Mouse (Mus musculus) ES-Bruce4 (cell line): Measurements from ENCODE around the gene Hspa12a. TPM values are rescaled to one million over a fixed set of nuclear protein-coding genes. Genes with fewer than 3 reads are reported as not detected.
A peak's percentile ranks its signal among the peaks of the same experiment; 100 is the strongest.
"Not testable (repeated sequence)": the region's sequence is repeated elsewhere in the genome, so short reads cannot be mapped to it uniquely, and the experiment has no call there.

ENCODE experiments used
- H3K27ac ChIP-seq: 2 replicates; pipeline ENCODE4 v1.5.1; 2012; ENCODE audit warnings: low read length, inconsistent platforms; ENCODE audit not compliant: insufficient read depth
- H3K27me3 ChIP-seq: 2 replicates; pipeline ENCODE4 v1.6.1; 2012; ENCODE audit warnings: mild to moderate bottlenecking, low read length, inconsistent platforms; ENCODE audit not compliant: control insufficient read depth, poor library complexity, insufficient read depth, severe bottlenecking
- H3K36me3 ChIP-seq: 2 replicates; pipeline ENCODE4 v1.6.1; 2012; ENCODE audit warnings: inconsistent platforms, mild to moderate bottlenecking, low read length, moderate library complexity; ENCODE audit not compliant: control insufficient read depth, poor library complexity, insufficient read depth, severe bottlenecking
- H3K4me1 ChIP-seq: one replicate; pipeline ENCODE4 v1.8.1; 2011; ENCODE audit warnings: low read length; ENCODE audit not compliant: control insufficient read depth, insufficient read depth
- H3K4me3 ChIP-seq: 2 replicates; pipeline ENCODE4 v1.5.1; 2011; ENCODE audit warnings: low read depth, mild to moderate bottlenecking, low read length
- H3K9ac ChIP-seq: 2 replicates; pipeline ENCODE4 v1.6.1; 2012; ENCODE audit warnings: low read depth, mild to moderate bottlenecking, inconsistent platforms; ENCODE audit not compliant: poor library complexity, severe bottlenecking
- H3K9me3 ChIP-seq: replicated peaks from 2 replicates; pipeline ENCODE4 v1.6.1; 2012; ENCODE audit warnings: mild to moderate bottlenecking, low read length, inconsistent platforms; ENCODE audit not compliant: control insufficient read depth, poor library complexity, insufficient read depth, severe bottlenecking
- CTCF ChIP-seq: IDR thresholded peaks from one replicate; pipeline ENCODE4 v1.8.1; 2011; ENCODE audit warnings: low read depth, low read length
- EP300 ChIP-seq: IDR thresholded peaks from 2 replicates; pipeline ENCODE4 v1.6.1; 2011; ENCODE audit warnings: low read depth, low read length; ENCODE audit not compliant: insufficient read depth
- POLR2A ChIP-seq: IDR thresholded peaks from one replicate; pipeline ENCODE4 v1.8.1; 2011; ENCODE audit warnings: low read length; ENCODE audit not compliant: insufficient read depth
- polyA plus RNA-seq: library from polyadenylated mRNA; stranded (reverse); fragments of >200 nt; gene quantifications from 2 replicates; pipeline ENCODE4 v1.2.4, GENCODE M21; 2011; ENCODE audit warnings: low read depth; ENCODE audit not compliant: missing spikeins, insufficient read depth, insufficient read length

Gene Hspa12a
- polyA plus RNA-seq, 1 experiment, result 6.8 TPM

GRCm38 (mm10) chr19:58903899-58904327 is 39.5 kb downstream of the Hspa12a start:
- H3K36me3 ChIP-seq, result no peaks in the 10 kb centered on the region
- no peak overlapping the region for H3K9ac ChIP-seq
- no peak overlapping the region for H3K27ac ChIP-seq
- no peaks in the 10 kb centered on the region for H3K27me3 ChIP-seq
- peak overlapping the region; percentile 37 for H3K4me3 ChIP-seq
- H3K4me1 ChIP-seq, result no peaks in the 10 kb centered on the region
- no peaks in the 10 kb centered on the region for H3K9me3 ChIP-seq
- no peak for TF ChIP-seq EP300
- peak; percentile 90 for TF ChIP-seq CTCF

DNA sequence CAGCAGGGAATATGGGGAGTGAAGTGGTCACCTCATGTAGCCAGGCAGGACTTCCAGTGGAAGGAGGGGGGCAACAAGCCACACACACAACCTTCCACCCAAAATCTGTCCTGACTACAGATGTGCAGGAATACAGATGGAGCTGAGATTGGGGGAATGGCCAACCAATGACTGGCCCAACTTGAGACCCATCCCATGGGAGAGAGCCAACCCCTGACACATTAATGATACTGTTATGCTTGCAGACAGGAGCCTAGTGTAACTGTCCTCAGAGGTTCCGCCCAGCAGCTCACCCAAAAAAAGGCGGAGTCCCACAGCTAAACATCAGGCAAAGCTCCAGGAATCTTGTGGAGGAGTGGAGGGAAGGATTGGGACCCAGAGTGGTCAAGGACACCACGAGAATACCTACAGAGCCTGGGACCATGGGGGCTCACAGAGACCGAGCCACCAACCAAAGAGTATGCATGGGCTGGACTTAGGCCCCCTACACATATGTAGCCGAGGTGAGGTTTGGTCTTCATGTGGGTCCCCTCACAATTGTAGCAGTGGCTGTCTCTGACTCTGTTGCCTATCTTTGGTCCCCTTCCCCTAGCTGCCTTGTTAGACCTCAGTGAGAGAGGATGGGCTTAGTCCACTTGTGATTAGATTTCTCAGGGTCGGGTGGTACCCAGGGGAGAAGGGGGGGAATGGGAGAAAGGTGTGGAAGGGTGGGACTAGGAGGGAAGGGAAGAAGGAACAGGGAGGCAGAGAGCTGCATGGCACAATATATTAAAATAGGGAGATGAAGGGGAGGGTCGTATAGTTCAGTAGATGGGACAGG is 40.2 kb downstream of the Hspa12a start:
- Histone ChIP-seq H3K4me1 (no peaks in the 10 kb centered on the region), H3K9me3 (peaks cover 4% of the 10 kb centered on the region), H3K27ac (no peak overlapping the region), H3K36me3 (no peaks in the 10 kb centered on the region), H3K9ac (no peak overlapping the region), H3K27me3 (no peaks in the 10 kb centered on the region), H3K4me3 (no peak overlapping the region)
- TF ChIP-seq EP300 (no peak), POLR2A (no peak)

- peaks cover 17% of the 10 kb centered on the region for H3K9me3 ChIP-seq
- not testable (repeated sequence) for H3K4me1 ChIP-seq, H3K27ac ChIP-seq, H3K36me3 ChIP-seq, H3K27me3 ChIP-seq, H3K4me3 ChIP-seq, H3K9ac ChIP-seq
These were observed 43.0 kb downstream of the Hspa12a start for GRCm38 (mm10) chr19:58900471-58900870.

- Histone ChIP-seq H3K9ac (no peak overlapping the region), H3K36me3 (no peaks in the 10 kb centered on the region), H3K9me3 (peaks cover 17% of the 10 kb centered on the region), H3K27ac (no peak overlapping the region), H3K4me1 (no peaks in the 10 kb centered on the region), H3K4me3 (no peak overlapping the region), H3K27me3 (no peaks in the 10 kb centered on the region)
- no peak for TF ChIP-seq EP300
These were observed 47.2 kb downstream of the Hspa12a start for GRCm38 (mm10) chr19:58896216-58896615.

DNA sequence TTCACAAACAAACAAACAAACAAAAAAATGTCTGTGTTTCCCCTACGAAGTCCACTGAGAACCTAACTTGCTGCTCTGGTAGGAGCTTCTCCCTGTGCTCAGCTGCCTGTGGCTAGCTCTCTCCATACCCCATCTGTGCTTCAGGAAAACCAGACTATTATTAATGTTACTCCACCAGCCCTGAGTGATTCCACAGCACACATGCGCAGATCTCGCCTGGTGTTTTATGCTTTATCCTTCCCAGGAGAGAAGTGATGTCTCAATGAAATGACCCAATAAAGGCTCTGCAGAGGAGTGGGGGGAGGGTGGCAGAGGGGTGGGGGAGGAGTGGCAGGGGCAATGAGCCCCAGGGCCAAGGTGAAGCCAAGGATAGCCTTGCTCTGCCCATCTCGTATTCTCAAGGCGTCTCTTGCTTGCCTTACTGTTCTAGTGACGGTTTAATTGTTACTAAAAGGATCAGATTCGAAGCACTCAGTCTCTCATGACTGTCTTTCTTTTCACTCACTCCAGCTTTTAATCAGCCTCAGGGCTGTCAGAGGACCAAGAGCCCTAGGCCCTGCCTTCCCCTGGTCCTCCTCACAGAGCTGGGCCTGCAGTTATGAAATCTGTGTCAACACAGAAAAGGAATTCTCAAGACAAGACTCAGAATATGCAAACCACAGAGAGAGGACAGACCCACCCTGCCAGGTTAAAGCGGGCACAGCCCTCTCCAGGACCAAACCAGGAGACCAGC is 54.0 kb downstream of the Hspa12a start:
- Histone ChIP-seq H3K9ac (no peak overlapping the region), H3K4me3 (no peak overlapping the region), H3K27me3 (no peaks in the 10 kb centered on the region), H3K4me1 (no peaks in the 10 kb centered on the region), H3K27ac (no peak overlapping the region), H3K36me3 (no peaks in the 10 kb centered on the region), H3K9me3 (no peaks in the 10 kb centered on the region)
- TF ChIP-seq EP300 (no peak), POLR2A (no peak), CTCF (no peak)

- no peaks in the 10 kb centered on the region for H3K36me3 ChIP-seq
- no peak overlapping the region for H3K4me3 ChIP-seq
- H3K9ac ChIP-seq, result no peak overlapping the region
- no peaks in the 10 kb centered on the region for H3K4me1 ChIP-seq
- no peaks in the 10 kb centered on the region for H3K9me3 ChIP-seq
- no peak overlapping the region for H3K27ac ChIP-seq
- TF ChIP-seq POLR2A, result no peak
- peak; percentile 49 for TF ChIP-seq CTCF
- no peaks in the 10 kb centered on the region for H3K27me3 ChIP-seq
These were observed 57.0 kb downstream of the Hspa12a start for GRCm38 (mm10) chr19:58886467-58886866.
